Mouse (Mus musculus): ENCODE results near the gene Hoxb5.

Hoxb5 gene

GRCm38 (mm10) chr11:96319071-96319902, 16.2 kb downstream of the Hoxb5 start:
- ATAC-seq (ENCODE audit: low TSS enrichment) = no peak

DNA sequence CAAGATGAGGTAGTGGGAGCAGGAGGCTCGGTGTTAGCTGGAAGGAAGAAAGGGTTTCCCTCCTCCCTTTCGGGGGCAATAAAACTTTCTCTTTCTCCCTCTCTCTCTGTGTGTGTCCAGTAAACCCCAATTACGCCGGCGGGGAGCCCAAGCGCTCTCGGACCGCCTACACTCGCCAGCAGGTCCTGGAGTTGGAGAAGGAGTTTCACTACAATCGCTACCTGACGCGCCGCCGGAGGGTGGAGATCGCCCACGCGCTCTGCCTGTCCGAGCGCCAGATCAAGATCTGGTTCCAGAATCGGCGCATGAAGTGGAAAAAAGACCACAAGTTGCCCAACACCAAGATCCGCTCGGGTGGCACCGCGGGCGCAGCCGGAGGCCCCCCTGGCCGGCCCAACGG, 16.8 kb downstream of the Hoxb5 start:
- ATAC-seq (ENCODE audit: low TSS enrichment) = no peak

GRCm38 (mm10) chr11:96320688-96321087, 17.6 kb downstream of the Hoxb5 start:
- ATAC-seq (ENCODE audit: low TSS enrichment) = no peak

DNA sequence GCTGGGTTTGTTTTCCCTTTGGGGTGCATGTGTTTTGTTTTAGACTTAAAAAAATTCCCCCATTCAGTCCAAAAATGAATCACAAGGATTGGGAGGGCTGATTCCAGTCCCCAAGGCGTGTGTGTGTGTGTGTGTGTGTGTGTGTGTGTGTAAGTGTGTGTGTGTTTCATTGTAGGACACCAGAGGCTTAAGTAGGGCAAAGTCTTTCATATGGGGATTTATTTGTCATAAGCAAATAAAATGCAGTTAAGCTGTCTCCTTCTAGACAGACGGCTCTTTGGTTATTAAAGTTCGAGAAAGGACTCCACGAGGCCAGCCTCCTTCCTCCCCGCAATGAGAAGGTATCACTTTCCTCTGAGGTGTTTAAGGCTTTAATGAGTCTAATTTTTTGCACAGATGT, 18.7 kb downstream of the Hoxb5 start:
- ATAC-seq (ENCODE audit: low TSS enrichment) = no peak

- no peak for ATAC-seq (ENCODE audit: low TSS enrichment)
These were observed 19.6 kb downstream of the Hoxb5 start for GRCm38 (mm10) chr11:96322738-96323137.

DNA sequence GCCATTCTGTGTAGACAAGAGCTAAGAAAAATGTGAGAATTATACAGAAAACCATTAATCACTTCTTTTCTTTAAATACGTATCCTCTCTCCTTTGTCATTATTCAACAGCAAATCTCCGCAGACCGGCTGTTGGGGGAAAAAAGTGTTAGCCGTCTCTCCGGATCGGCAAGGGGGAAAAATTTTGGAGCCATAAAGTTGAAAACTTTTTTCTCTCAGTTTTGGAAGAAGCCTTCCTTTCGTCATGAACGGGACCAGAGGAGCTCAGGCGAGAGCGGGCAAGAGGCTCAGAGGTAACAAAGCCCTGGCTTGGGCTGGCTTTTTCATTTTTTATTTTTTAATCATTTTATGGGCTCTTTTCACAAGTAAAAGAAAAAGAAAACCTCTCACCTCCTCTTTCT, 20.0 kb downstream of the Hoxb5 start, which contains the start of gene Hoxb3:
TSS of gene Hoxb3 (plus strand) at position 173 of the 400 bp plus-strand sequence.
- ATAC-seq (ENCODE audit: low TSS enrichment) = no peak

DNA sequence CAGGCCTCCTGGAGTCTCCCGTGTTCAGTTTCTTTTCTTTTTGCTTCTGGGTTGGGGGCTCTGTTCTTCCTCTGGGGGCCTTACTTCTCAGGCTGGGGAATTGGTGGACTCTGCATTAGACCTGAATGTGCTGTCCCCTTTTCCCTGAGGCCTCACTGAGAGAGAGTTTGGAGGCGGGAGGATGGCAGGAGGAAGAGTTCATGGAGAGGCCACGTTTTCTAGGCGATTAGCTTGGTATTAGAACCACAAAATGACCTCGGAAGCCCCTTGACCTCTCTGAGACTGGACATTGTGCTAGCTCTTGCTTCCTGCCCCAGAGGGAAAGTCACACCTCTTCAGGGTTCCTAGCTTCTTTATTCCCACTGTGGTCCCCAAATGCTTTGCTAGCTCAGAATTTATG, 21.0 kb downstream of the Hoxb5 start:
- ATAC-seq (ENCODE audit: low TSS enrichment) = no peak

DNA sequence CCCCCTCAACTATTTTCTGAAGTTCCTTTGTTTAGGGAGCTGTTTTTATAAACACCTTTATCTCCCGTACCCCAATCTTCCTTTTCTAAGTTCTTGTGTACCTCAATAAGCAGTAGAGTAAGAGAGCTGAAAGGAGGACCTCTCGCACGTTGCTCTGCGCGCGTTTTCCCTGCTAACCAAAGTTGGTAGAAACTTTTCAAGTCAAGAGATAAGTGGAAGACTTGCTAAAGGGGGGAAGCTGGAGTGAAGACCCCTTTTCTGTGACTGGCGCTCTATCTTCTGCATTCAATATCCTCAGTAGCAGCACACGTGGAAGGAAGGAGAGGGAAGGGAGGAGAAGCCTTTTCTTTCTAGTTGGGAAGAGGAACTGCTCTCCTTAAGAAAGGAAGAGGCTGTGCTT, 21.8 kb downstream of the Hoxb5 start:
- ATAC-seq (ENCODE audit: low TSS enrichment) = no peak

DNA sequence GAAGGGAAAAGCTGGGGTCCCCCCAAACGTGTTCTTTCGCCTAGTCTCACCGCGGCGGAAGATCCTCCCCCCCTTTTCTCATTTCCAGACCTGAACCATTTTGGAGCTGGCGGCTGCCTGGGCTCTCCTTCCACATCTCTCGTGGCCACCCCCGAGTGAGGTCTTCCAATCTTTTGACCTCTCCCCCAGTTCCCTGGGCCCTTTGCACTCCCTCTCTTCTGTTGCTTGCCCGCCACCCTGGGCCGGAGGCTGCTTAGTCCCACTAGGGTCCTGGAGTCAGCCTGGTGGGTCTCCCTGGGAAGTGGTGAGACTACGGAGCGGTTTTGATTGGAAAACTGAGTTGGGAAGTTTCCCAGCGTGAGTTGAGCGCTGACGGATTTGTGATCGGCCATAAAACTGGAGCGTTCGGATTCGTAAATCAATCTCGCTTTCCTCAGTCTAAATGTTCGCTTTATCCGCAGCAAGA, 22.6 kb downstream of the Hoxb5 start:
- no peak for ATAC-seq (ENCODE audit: low TSS enrichment)

DNA sequence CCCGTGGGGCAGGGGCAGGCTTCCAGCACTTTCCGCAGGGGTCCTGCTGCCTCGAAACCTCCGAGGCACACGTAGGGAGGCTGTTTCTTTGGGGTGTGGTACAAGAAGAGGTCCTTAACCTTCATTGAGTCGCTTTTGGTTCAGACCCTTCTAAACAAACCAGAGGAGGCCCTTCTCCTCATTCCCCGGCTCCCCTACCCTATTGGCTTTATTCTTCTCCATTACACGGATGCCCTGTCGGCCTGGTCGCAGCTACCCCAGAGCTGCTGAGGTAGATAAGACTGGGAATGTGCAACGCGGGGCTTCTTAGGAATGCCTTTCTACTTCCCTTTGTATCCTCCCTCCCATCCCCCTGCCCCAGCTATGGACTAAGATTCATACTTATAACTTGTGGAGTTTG, 23.6 kb downstream of the Hoxb5 start:
- no peak for ATAC-seq (ENCODE audit: low TSS enrichment)

- no peak for ATAC-seq (ENCODE audit: low TSS enrichment)
These were observed 24.0 kb downstream of the Hoxb5 start for GRCm38 (mm10) chr11:96327122-96327521.

DNA sequence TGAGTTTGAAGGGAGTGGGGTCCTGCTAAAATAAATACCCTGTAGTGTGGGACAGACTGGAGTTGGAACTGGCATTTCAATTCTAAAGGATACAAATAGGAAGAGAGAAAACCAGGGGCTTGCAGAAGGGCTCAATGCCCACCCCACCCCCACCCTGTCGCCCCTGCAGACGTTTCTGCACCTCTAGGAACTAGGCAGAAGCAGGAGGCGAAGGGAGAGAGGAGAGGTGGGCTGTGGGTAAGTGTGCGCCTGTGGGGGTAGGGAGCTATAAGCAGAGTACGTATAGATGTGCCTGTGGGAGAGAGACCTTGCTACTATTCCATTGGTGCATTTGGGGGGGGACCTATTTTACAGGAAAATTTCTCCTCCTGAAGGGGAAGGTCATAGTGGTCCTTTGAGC, 24.6 kb downstream of the Hoxb5 start:
- ATAC-seq (ENCODE audit: low TSS enrichment) = no peak

DNA sequence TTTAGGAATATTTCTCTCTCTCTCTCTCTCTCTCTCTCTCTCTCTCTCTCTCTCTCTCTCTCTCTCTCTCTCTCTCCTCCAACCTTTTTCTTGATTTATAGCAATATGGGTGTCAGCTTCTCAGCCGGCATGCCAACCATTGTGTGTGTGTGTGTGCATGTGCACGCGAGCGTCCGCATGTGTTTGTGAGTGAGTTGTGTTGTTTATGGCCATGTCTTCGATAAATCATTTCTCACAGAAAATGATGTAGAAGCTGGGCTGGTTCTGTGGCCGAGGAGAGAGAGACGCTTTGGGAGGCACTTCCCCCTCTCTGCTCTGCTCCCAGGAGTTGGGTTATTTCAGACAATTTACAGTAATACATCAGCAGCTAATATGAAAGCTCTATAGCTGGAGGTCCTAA, 25.5 kb downstream of the Hoxb5 start:
- ATAC-seq (ENCODE audit: low TSS enrichment) = no peak

GRCm38 (mm10) chr11:96332105-96332504, 29.0 kb downstream of the Hoxb5 start:
- no peak for ATAC-seq (ENCODE audit: low TSS enrichment)

- ATAC-seq (ENCODE audit: low TSS enrichment) = no peak
These were observed 29.5 kb downstream of the Hoxb5 start for GRCm38 (mm10) chr11:96332618-96333032.

DNA sequence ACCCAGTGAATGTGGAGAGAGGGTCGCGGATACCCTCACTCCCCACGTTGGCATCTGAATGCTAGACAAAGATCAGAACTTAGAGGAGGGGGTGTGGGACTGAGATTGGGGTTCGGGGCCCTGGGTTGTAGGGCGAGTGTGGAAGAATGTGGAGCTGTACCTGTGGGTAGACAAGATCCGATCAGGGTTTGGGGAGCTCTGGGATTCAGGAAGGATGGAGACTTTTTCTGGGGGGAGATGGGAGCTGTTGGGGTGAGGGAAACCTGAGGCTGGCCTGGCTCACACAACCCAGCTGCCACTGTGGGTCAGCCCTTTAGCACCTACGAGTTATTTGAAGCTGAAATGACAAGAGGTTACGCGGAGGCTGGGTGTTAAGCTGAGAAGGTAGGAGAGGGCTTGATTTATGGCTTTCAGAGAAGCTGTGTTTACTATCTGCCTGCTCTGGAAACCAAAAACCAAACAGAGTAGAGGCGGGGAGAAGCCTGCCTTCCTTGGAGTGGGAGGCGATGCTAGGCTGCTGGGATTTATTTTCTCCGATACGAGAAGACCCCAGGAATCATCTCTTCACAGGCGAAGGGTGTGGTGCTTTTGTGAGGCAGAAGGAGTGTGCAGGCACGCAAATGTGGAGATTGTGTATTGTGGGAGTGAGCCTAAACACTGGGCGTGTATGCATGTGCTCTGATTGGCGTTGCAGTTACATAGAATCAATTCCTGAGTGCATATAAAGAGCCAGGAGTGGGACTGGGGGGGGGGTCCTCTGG, 30.3 kb downstream of the Hoxb5 start:
- ATAC-seq (ENCODE audit: low TSS enrichment) = no peak

DNA sequence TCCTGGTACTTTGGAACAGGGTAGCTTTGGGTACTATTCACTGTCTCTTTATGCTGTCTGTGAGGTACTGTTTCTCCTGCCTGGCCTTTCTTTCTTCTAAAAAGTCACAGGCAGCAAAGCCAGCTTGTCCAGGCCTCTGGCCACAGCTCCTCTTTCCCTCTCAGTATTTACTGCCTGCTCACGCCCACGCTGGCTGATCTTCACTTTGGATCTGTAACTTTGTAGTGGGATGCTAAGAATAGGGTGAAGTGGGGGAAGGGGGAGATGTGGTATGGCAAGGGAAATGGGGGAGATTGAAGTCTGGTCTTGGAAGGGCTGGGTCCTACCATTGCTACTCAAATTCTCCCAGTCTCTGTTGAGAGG, 30.8 kb downstream of the Hoxb5 start:
- ATAC-seq (ENCODE audit: low TSS enrichment) = no peak

GRCm38 (mm10) chr11:96334998-96335397, 31.9 kb downstream of the Hoxb5 start:
- no peak for ATAC-seq (ENCODE audit: low TSS enrichment)

DNA sequence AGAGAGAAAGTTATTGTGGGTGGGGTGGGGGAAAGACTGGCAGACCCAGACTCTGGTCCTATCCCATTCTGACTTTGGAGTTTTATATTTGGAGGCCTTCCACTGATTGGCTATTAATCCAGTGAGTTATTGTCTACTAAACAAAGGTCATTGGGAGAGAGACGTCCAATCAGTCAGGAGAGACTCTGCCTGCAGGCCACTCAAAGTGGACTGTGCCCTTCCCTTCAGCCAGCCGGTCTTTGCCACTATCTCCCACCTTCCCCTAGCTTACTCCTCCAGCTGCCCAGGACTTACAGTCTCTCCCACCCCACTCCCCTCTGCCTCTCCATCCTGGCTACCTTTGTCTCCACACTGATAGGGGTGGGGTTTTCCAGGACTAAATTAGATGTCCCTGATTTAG, 33.5 kb downstream of the Hoxb5 start:
- no peak for ATAC-seq (ENCODE audit: low TSS enrichment)

DNA sequence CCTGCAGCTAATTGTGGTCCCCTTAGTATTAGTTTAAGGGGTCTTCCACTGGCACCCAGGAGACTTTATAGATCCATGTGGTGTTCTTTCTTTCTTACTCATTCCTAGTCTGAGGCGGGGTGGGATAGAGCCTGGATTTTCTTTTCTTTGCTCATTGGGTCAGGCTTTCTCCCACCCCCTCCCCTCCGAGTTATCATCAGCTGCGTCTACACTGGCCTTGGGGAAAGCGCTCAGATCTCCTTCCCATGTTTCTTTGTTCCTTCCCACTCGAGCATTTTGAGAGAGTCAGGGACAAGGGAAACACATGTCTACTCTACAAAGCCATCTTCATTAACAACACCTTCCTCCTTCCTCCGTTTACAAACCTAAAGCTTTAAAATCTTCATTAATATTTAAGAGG, 33.9 kb downstream of the Hoxb5 start:
- no peak for ATAC-seq (ENCODE audit: low TSS enrichment)

DNA sequence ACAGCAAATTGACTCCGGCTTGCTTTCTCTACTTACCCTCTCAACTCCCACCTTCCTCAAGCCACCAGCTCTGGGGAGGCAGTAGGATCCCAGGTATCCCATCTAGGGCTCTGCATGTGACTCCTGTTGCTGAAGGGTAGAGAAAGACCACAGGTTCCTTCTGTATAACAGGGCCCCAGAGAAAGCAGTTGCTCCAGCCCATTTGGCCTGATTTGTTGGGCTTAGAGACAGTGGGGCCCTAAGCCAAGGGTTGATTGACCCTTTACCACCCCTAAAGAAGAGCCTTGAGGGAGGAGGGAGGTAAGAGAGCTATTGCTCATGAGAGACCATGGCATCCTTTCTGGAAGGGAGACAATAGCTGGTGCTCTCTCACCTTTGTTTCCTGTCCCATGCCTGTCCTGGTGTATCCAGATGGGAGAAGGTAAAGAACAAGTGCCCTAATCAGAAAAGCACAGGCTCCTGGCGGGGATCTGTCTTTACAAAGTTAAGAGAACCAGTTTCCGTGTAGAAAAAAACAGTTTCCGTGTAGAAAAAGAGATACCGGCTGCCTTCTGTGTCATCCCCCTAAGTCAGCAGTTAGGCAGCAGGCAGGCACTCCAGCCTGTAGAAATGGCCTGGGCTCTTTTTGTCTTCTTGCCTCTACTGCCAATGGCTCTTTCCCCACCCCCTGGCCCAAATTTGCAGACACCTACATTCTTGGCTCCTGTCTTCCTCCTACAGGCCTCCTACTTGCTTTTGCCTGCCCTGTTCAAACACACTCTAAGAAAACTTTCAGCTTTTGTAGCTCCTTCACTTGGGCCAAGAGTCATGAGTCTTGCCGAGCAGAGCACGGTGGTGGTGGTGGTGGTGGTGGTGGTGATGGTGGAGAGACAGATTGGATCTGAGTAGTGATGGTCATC, 36.1 kb downstream of the Hoxb5 start:
- no peak for ATAC-seq (ENCODE audit: low TSS enrichment)

DNA sequence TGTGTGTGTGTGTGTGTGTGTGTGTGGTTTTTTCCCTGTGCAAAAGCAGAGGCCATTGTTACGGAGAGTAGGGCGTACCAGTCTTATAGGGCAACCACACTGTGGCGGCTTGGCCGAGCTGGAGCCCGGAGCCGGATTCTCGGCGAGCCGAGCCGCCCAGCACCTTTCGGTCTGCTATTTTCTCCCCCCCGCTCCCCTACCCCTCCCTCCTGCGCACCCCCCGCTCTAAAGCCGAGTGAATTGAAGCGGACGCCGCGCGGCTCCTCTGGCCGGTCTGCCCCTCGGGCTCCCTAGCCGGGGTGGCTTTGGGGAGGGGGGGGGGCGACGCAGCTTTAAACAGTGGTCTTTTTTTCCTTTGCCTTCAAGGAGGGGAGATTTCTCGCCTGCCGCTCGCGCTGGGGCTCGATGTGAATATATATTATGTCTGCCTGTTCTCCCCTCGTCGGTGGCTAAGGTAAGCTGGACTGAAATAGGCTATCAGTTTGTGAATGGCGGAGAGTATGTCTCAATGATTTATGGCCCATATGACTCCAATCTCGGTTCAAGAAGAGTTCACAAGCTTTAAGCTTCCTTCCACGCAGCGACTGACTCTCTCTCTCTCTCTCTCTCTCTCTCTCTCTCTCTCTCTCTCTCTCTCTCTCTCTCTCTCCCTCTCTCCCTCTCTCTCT, 37.7 kb downstream of the Hoxb5 start:
- ATAC-seq (ENCODE audit: low TSS enrichment) = no peak

Measured in frontal cortex, adult (tissue).